Mouse (Mus musculus): Measurements from ENCODE around the gene Mkks. TPM values are rescaled to one million over a fixed set of nuclear protein-coding genes. Genes with fewer than 3 reads are reported as not detected.

The Mkks gene
- polyA plus RNA-seq, 2 experiments, result 10.7 to 12.7 TPM

DNA sequence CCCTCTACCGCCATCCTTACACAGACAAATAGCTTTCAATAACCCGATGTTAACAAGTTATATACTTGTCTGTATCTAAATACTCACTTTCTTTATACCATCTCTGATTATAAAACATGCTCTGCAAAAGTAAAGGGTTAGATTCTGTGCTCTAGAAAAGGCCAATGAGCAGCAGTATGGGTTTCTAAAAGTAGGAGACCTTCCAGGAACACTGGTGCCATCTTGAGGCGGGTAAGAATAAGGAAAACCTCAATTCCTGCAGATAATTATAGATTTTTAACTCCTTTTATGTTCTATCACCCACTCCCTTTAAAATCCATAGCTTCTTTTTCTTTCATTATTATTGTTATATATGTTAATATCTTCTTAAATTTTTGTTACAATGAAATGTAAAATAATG, 55.3 kb downstream of the Mkks start:
- Histone ChIP-seq H3K4me1 (ENCODE audit: control insufficient read depth, insufficient read depth, low read length) (no peaks in the 10 kb centered on the region), H3K9me3 (ENCODE audit: control insufficient read depth, low read length) (no peaks in the 10 kb centered on the region), H3K27ac (replicated peaks; ENCODE audit: low read depth, low read length) (no peak overlapping the region), H3K4me2 (replicated peaks; ENCODE audit: low read depth, low read length, severe bottlenecking) (no peak overlapping the region), H3K4me3 (replicated peaks; ENCODE audit: low read length) (no peak overlapping the region), H3K9ac (ENCODE audit: low read depth, low read length, severe bottlenecking) (no peak overlapping the region), H3K27me3 (ENCODE audit: control insufficient read depth, insufficient read depth, low read length) (no peaks in the 10 kb centered on the region), H3K36me3 (ENCODE audit: control insufficient read depth, insufficient read depth, low read length) (no peaks in the 10 kb centered on the region)
- DNase-seq (ENCODE audit: low spot score), result no peak
- 74% methylated on average over 3 of the region's 3 CpGs for WGBS
- ATAC-seq (ENCODE audit: low FRiP score, low read depth), result no peak
- no peak for TF ChIP-seq POLR2A (IDR thresholded peaks at IDR 0.05; ENCODE audit: borderline replicate concordance, extremely low read depth, insufficient read depth, insufficient read length)

DNA sequence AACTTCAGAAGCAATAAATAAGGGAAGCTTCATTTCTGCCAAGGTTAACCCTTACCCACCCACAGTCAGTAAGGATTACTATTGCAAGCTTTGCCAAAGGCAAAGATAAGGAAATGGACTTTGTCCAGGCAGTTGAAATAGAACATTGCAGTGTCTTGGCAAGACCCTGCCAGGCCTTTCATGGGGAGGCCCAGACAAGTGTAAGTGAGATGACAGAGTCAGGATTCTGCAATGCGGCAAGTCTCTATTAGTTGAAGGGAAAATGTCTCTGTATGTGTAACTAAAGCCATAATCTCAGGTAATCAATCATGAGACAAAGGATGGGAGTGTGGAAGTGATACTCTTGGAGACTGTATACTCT, 56.5 kb downstream of the Mkks start:
- Histone ChIP-seq H3K4me2 (replicated peaks; ENCODE audit: low read depth, low read length, severe bottlenecking) (no peak overlapping the region), H3K4me1 (ENCODE audit: control insufficient read depth, insufficient read depth, low read length) (no peaks in the 10 kb centered on the region), H3K9ac (ENCODE audit: low read depth, low read length, severe bottlenecking) (no peak overlapping the region), H3K4me3 (replicated peaks; ENCODE audit: low read length) (no peak overlapping the region), H3K36me3 (ENCODE audit: control insufficient read depth, insufficient read depth, low read length) (no peaks in the 10 kb centered on the region), H3K27ac (replicated peaks; ENCODE audit: low read depth, low read length) (no peak overlapping the region), H3K9me3 (ENCODE audit: control insufficient read depth, low read length) (no peaks in the 10 kb centered on the region), H3K27me3 (ENCODE audit: control insufficient read depth, insufficient read depth, low read length) (no peaks in the 10 kb centered on the region)
- no peak for ATAC-seq (ENCODE audit: low FRiP score, low read depth)
- TF ChIP-seq POLR2A (IDR thresholded peaks at IDR 0.05; ENCODE audit: borderline replicate concordance, extremely low read depth, insufficient read depth, insufficient read length), result no peak
- DNase-seq (ENCODE audit: low spot score), result peak; percentile 9
- 83% methylated on average over 1 of the region's 1 CpGs for WGBS

DNA sequence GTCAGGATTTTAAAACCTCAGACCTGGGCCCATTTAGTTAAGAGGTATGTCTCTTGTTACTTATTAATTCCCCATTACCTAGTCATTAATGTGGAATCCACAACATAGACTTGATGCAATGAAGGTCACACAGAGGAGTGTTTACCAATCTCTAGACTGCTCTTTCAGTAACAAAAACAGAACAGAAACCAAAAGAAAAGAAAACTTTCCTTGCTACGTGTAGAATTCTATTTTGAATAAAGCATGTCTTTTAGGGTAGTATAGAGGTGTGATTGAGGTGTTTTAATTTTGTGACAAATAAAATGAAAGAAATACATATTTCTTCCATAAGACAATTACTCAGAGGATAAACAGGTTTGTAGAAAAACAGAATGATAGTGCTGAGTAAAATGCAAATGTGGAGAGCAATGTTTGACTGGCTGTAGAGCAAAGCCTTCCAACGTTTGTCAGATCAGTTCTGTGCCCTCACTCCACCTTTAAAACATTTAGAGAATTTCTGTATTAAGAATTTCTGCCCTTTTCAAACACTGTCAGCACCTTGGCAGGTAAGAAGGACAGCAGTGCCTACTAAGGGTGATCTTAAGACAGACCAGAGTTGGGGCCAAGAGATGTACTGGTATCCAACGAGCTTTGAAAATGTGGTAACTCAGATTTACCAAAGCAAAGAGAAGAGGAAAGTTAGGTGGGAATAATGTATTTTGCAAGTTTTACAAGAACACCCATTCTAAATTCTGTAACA, 57.0 kb downstream of the Mkks start:
- TF ChIP-seq POLR2A (IDR thresholded peaks at IDR 0.05; ENCODE audit: borderline replicate concordance, extremely low read depth, insufficient read depth, insufficient read length), result no peak
- 80% methylated on average over 3 of the region's 3 CpGs for WGBS
- H3K9me3 ChIP-seq (ENCODE audit: control insufficient read depth, low read length), result no peaks in the 10 kb centered on the region
- H3K4me1 ChIP-seq (ENCODE audit: control insufficient read depth, insufficient read depth, low read length), result no peaks in the 10 kb centered on the region
- no peak overlapping the region for H3K4me3 ChIP-seq (replicated peaks; ENCODE audit: low read length)
- H3K9ac ChIP-seq (ENCODE audit: low read depth, low read length, severe bottlenecking), result no peak overlapping the region
- ATAC-seq (ENCODE audit: low FRiP score, low read depth) (no peak), DNase-seq (ENCODE audit: low spot score) (no peak)
- no peak overlapping the region for H3K4me2 ChIP-seq (replicated peaks; ENCODE audit: low read depth, low read length, severe bottlenecking)
- H3K27me3 ChIP-seq (ENCODE audit: control insufficient read depth, insufficient read depth, low read length), result no peaks in the 10 kb centered on the region
- H3K36me3 ChIP-seq (ENCODE audit: control insufficient read depth, insufficient read depth, low read length), result no peaks in the 10 kb centered on the region
- H3K27ac ChIP-seq (replicated peaks; ENCODE audit: low read depth, low read length), result no peak overlapping the region

DNA sequence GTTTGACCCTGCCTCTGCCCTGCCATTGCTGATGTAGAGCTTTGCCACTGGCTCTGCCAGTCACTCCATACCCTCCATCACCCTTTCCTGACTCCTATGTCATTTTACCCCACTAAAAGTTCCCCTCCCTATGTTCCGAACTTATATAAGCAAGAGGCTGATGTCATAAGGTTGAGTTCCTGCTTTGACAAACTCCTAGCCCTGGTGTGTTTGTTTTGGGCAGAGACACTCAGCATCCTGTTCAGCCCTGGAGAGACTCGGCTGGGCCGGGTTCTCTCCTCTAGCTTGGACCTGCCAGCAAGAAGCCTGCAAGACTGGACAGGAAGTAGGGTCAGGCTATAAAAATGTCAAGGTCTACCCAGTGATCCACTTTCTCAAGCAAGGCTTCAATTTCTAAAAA, 58.3 kb downstream of the Mkks start:
- H3K4me2 ChIP-seq (replicated peaks; ENCODE audit: low read depth, low read length, severe bottlenecking), result no peak overlapping the region
- no peaks in the 10 kb centered on the region for H3K9me3 ChIP-seq (ENCODE audit: control insufficient read depth, low read length)
- no peaks in the 10 kb centered on the region for H3K27me3 ChIP-seq (ENCODE audit: control insufficient read depth, insufficient read depth, low read length)
- WGBS, result 58% methylated on average over 3 of the region's 3 CpGs
- DNase-seq (ENCODE audit: low spot score) (no peak), ATAC-seq (ENCODE audit: low FRiP score, low read depth) (no peak)
- TF ChIP-seq POLR2A (IDR thresholded peaks at IDR 0.05; ENCODE audit: borderline replicate concordance, extremely low read depth, insufficient read depth, insufficient read length), result no peak
- no peaks in the 10 kb centered on the region for H3K36me3 ChIP-seq (ENCODE audit: control insufficient read depth, insufficient read depth, low read length)
- no peaks in the 10 kb centered on the region for H3K4me1 ChIP-seq (ENCODE audit: control insufficient read depth, insufficient read depth, low read length)
- H3K27ac ChIP-seq (replicated peaks; ENCODE audit: low read depth, low read length), result no peak overlapping the region
- H3K4me3 ChIP-seq (replicated peaks; ENCODE audit: low read length), result no peak overlapping the region
- no peak overlapping the region for H3K9ac ChIP-seq (ENCODE audit: low read depth, low read length, severe bottlenecking)

DNA sequence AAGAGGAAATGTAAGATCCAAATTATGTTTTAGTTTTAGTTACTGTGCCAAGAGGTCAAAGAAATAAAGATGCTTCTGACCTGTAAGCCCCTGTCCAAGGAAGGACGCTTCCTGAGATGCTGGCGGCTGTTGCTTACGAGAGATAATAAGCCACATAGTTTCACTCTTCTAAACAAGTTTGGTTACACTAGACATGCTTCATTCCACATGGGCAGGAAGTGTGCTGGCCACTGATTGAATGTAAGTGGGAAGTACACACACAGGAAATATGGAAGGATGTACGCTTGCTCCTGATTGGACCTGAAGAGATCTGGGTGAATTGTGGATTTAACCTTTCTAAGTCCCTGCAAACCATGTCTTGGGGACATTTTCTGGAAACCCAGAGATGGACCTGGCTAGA, 63.6 kb downstream of the Mkks start:
- no peak for TF ChIP-seq POLR2A (IDR thresholded peaks at IDR 0.05; ENCODE audit: borderline replicate concordance, extremely low read depth, insufficient read depth, insufficient read length)
- 75% methylated on average over 4 of the region's 4 CpGs for WGBS
- no peaks in the 10 kb centered on the region for H3K9me3 ChIP-seq (ENCODE audit: control insufficient read depth, low read length)
- no peak overlapping the region for H3K4me3 ChIP-seq (replicated peaks; ENCODE audit: low read length)
- no peaks in the 10 kb centered on the region for H3K36me3 ChIP-seq (ENCODE audit: control insufficient read depth, insufficient read depth, low read length)
- no peaks in the 10 kb centered on the region for H3K27me3 ChIP-seq (ENCODE audit: control insufficient read depth, insufficient read depth, low read length)
- H3K4me2 ChIP-seq (replicated peaks; ENCODE audit: low read depth, low read length, severe bottlenecking), result no peak overlapping the region
- no peaks in the 10 kb centered on the region for H3K4me1 ChIP-seq (ENCODE audit: control insufficient read depth, insufficient read depth, low read length)
- no peak for ATAC-seq (ENCODE audit: low FRiP score, low read depth)
- H3K27ac ChIP-seq (replicated peaks; ENCODE audit: low read depth, low read length), result no peak overlapping the region
- no peak for DNase-seq (ENCODE audit: low spot score)
- H3K9ac ChIP-seq (ENCODE audit: low read depth, low read length, severe bottlenecking), result no peak overlapping the region

Other genes starting within 250 kb of the Mkks start
- gene Snap25, start 177.9 kb downstream of the Mkks start, polyA plus RNA-seq (2012; rRNA removed), result 1.4 and 1.9 TPM in 2 replicates
- gene Snap25, start 177.9 kb downstream of the Mkks start, polyA plus RNA-seq (2014; fragmentation: Nextera tagmentation; extraction: Ambion mirVana), result 0.22 and 0.64 TPM in 2 replicates
- gene AL731706.2, start 5.7 kb downstream of the Mkks start, polyA plus RNA-seq (2012; rRNA removed), result not detected in 2 replicates
- gene AL731706.2, start 5.7 kb downstream of the Mkks start, polyA plus RNA-seq (2014; fragmentation: Nextera tagmentation; extraction: Ambion mirVana), result 46.1 and 52.3 TPM in 2 replicates
- gene Slx4ip, start 171 bp downstream of the Mkks start, polyA plus RNA-seq (2012; rRNA removed), result 3.0 and 3.4 TPM in 2 replicates
- gene Slx4ip, start 171 bp downstream of the Mkks start, polyA plus RNA-seq (2014; fragmentation: Nextera tagmentation; extraction: Ambion mirVana), result 5.3 and 6.6 TPM in 2 replicates
- gene AL731706.1, start within 50 bp of the Mkks start, polyA plus RNA-seq (2012; rRNA removed), result 14.4 and 17.4 TPM in 2 replicates
- 33.3 and 37.8 TPM in 2 replicates for gene AL731706.1, start within 50 bp of the Mkks start, polyA plus RNA-seq (2014; fragmentation: Nextera tagmentation; extraction: Ambion mirVana)
- gene Jag1, start 225.3 kb upstream of the Mkks start, polyA plus RNA-seq (2012; rRNA removed), result 13.9 and 17.0 TPM in 2 replicates
- gene Jag1, start 225.3 kb upstream of the Mkks start, polyA plus RNA-seq (2014; fragmentation: Nextera tagmentation; extraction: Ambion mirVana), result 32.9 and 35.8 TPM in 2 replicates